Mouse (Mus musculus): ENCODE data around the gene Abcb8. TPM values are rescaled to one million over a fixed set of nuclear protein-coding genes. Genes with fewer than 3 reads are reported as not detected.

Gene Abcb8
- polyA plus RNA-seq, 1 experiment = 61.0 TPM

- DNase-seq (ENCODE audit: low read depth) = no peak
Measured at GRCm38 (mm10) chr5:24366426-24366825, 27.0 kb upstream of the Abcb8 start.

DNA sequence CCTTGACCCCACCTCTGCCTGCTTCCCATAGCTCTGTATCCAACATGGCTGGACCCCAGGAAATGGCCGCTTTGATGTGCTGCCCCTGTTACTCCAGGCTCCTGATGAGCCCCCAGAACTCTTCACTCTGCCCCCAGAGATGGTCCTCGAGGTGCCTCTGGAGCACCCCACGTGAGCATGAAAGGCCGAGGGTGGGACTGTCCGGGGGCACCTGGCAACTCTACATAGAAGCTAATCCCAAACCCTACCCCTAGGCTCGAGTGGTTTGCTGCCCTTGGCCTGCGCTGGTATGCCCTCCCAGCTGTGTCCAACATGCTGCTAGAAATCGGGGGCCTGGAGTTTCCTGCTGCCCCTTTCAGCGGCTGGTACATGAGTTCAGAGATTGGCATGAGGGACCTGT is 23.7 kb upstream of the Abcb8 start:
- no peak for DNase-seq (ENCODE audit: low read depth)

DNA sequence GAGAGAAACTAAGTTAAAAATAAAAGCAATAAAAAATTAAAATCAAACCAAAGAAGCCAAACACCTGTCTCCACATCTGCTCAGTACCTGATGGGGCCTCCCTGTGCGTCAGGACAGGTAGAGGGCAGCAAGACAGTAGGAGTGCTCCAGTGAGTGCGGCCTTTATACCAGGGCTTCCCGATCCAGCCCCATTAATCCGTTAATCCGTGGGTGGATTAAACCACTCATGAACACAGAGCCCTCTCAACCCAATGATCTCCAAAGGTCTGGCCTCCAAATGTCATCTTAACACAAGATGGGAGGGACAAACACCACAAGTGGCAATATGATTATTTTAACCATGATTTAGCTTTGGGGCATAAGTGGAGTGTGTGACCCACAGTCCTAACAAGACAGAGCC is 19.7 kb upstream of the Abcb8 start:
- no peak for DNase-seq (ENCODE audit: low read depth)

GRCm38 (mm10) chr5:24374216-24374615 is 19.2 kb upstream of the Abcb8 start:
- DNase-seq (ENCODE audit: low read depth) = no peak

- no peak for DNase-seq (ENCODE audit: low read depth)
Measured at GRCm38 (mm10) chr5:24374666-24375328, 18.7 kb upstream of the Abcb8 start.

DNA sequence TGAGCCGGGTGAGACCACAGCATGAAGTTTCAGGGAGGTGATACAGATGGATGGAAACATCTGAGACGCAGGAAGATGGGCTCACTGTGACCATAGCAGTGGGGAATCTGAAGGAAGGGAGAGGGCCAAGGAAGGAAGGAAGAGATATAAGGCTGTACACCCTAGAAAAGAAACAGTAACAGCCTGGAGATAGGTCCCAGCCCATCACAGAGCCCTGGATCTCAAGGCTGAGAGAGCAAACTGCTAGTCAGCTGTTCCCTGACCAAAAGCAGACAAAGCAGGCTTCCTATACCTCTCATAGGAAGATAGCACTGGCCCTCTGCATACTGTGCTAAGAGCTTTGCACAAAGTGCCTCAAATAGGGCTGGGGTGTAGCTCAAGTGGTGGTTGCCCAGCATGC is 14.8 kb upstream of the Abcb8 start:
- DNase-seq (ENCODE audit: low read depth) = no peak

- DNase-seq (ENCODE audit: low read depth) = no peak
Measured at GRCm38 (mm10) chr5:24379501-24379900, 14.0 kb upstream of the Abcb8 start.

GRCm38 (mm10) chr5:24380499-24380898 is 13.0 kb upstream of the Abcb8 start:
- no peak for DNase-seq (ENCODE audit: low read depth)

DNA sequence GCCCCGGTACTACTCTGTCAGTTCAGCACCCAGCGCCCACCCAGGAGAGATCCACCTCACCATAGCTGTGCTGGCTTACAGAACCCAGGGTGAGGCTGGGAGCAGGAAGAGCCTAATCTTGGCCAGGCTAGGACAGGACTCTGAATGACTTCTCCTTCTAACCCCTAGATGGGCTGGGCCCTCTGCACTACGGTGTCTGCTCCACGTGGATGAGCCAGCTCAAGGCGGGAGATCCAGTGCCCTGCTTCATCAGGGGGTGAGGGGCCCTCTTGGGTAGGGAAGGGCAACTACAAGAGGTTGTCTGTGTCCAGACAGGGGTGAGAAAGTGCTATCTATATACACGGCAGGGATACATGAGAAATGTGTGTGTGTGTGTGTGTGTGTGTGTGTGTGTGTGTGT is 12.0 kb upstream of the Abcb8 start:
- no peak for DNase-seq (ENCODE audit: low read depth)

DNA sequence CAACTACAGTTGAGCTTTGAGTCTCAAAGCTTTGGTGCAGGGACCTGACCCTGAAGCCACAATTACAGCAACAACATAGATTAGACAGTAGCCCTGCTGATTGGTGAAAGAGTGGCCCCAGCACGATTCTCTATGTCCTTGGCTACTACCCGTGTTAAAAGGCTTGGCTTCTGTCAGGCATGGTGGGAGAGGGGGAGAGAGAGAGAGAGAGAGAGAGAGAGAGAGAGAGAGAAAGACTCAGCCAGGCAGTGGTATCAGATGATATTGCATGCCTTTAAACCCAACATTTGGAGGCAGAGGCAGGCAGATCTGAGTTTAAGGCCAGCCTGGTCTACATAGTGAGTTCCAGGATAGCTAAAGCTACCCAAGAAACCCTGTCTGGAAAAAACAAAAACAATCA is 11.5 kb upstream of the Abcb8 start:
- DNase-seq (ENCODE audit: low read depth) = no peak

DNA sequence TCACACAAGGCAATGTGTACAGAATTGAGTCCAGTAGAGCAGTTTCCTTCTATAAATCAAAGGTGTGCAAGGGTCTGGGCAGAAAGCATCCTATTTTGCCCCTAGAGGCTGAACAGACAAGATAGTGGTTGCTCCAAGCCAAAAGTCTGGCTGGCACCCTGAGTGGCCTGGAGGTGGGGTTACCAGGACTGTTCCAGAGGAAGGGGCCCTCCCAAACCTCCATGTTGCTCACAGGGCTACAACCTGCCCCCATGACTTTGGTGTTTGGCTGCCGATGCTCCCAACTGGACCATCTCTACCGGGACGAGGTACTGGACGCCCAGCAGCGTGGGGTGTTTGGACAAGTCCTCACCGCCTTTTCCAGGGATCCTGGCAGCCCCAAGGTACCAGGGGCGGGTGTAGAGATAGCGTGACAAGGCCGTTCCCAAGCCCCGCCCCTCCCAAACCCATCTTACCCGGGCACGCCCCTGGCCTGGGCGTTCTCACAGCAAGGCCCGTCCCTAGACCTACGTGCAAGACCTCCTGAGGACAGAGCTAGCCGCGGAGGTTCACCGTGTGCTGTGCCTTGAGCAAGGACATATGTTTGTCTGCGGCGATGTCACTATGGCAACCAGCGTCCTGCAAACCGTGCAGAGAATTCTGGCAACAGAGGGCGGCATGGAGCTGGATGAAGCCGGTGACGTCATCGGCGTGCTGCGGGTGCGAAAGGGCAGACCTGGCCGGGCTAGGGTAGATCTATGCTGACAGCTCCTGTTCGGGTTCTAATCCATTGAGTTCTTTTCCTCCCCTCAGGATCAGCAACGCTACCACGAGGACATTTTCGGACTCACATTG is 10.2 kb upstream of the Abcb8 start:
- no peak for DNase-seq (ENCODE audit: low read depth)

GRCm38 (mm10) chr5:24384407-24384806 is 9.1 kb upstream of the Abcb8 start:
- no peak for DNase-seq (ENCODE audit: low read depth)

GRCm38 (mm10) chr5:24385374-24385773 is 8.1 kb upstream of the Abcb8 start:
- DNase-seq (ENCODE audit: low read depth) = no peak

- no peak for DNase-seq (ENCODE audit: low read depth)
Measured at GRCm38 (mm10) chr5:24385887-24386550, 7.4 kb upstream of the Abcb8 start.

DNA sequence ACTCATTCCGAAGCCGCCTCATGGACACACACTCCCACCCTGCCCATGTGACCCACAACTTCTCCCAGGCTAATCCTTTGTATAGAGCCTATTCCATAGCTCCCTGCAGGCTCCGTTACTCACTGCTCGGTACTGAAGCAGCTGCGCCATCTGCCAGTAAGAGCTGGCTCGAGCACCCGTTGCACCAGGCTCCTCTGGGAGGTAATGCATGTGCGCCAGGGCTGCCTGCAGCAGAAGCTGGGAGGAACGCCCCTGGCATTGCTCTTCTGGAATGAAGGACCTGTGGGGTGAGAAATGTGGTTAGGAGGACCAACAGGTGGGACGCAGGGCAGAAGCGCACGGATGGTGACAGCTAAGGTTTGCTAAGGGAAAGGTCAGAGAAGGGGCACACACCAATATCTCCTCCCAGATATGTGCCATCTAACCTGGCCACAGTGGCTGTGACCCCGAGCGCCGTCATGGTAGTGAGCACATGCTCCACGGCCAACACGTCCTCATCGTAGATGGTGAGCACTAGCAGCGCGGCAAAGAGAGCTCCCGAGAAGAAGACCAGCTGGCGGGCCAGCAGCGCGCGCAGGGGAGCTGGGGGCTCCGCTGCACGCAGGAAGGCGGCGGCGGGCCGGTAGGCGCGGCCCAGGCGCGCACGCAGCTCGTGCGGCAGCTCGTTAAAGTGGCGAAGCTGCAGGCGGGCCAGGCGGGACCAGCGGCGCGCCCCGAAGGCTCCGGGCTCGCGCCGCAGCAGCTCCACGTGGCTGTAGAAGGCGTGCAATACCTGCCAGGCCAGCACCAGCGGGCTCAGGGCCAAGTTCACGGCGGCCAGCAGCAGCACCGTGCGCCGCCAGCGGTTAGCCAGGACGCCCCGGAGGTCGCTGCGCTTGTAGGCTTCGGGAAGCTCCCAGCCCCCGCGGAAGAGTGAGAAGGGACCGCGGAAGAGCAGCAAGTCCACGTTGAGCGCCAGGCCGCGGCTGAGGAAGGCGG is 5.9 kb upstream of the Abcb8 start:
- no peak for DNase-seq (ENCODE audit: low read depth)

DNA sequence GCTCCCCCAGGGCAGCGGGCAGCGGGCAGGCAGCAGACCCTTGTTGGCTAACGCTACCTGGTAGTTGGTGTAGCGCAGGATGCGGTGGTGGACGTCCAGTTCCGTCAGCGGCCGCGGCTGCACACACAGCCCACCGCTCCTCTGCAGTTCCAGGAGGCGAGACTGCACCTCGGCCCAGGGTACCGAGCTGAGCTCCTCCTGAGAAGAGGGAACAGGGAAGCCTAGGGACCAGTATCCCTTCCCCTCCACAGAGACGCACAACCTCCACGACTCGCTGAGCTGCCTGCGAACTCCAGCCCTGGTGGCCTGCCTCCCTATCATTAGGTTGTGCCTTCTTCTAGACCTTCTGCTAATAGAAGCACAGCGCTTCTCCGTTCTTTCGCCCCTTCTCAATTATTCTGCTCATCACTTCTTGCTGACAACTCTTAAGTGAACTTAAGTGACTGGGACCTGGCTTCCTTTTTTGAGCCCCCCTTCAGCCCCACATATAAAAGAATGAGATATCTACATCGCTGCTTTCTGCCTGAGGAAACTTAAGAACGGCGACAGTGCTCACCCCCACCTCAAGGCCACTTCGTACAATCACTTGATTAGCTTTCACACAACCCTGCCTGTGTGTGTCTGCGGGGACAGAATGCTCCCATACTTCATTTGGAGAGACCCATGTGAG is 5.1 kb upstream of the Abcb8 start:
- no peak for DNase-seq (ENCODE audit: low read depth)

DNA sequence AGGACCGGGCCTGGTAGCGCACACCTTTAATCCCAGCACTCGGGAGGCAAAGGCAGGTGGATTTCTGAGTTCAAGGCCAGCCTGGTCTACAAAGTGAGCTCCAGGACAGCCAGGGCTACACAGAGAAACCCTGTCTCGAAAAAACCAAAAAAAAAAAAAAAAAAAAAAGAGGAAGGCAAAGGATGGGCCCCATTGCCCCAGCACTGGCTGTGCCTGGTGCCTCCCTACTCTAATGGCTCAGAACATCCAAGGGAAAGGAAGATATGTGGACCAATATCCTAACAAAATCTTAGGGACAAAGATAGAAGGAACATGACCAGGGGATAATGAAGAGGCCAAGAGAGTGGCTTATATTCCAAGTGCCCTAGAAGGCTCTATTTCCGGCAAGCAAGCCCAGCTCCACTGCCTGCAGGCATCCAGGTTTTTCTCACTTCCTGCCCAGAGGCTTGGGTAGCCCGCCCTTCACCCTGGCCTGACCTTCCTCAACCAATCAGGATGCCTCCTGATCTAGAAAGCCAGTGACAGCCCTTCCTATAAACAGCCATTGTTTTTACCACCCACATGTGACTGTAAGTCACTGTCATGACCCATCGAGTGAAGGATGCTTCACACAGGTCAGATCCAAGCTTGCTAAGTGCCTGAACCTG is 4.3 kb upstream of the Abcb8 start:
- DNase-seq (ENCODE audit: low read depth) = no peak

DNA sequence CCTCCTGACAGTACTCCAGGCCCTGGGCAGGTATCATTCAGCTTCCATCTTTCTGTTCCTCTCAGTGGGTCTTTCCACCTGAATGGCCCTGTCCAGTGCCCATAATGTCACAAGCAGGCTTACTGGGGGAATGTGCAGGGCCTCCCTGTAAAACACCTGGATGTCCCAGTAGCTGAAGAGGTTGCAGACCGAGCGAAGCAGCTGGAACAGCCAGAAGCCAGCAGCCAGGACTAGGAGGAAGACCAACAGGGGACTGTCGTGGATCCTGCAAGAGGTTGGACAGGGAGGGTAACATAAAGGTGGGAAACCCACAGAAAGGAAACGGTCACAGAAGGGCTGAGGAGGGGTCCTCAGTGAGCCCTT is 3.8 kb upstream of the Abcb8 start:
- no peak for DNase-seq (ENCODE audit: low read depth)

- DNase-seq (ENCODE audit: low read depth) = no peak
Measured at GRCm38 (mm10) chr5:24391864-24392263, 1.6 kb upstream of the Abcb8 start, which contains the start of gene Atg9b. Gene Atg9b (minus strand): TSS chr5:24392143.

- DNase-seq (ENCODE audit: low read depth) = no peak
Measured at GRCm38 (mm10) chr5:24392724-24393123, 739 bp upstream of the Abcb8 start.
